Mouse (Mus musculus) adipocyte (in vitro differentiated cells): ENCODE data around the gene Slc39a9.

Experiments used
- DNase-seq: peaks from one replicate; pipeline ENCODE4 v3.0.0-alpha.2; 2016; ENCODE audit warnings: low spot score

Gene Slc39a9

GRCm38 (mm10) chr12:80719141-80719540 lies 75.5 kb downstream of the Slc39a9 start:
- DNase-seq, result no peak

- no peak for DNase-seq
Observed at GRCm38 (mm10) chr12:80720507-80720906, 76.8 kb downstream of the Slc39a9 start.

GRCm38 (mm10) chr12:80721458-80721857 lies 77.8 kb downstream of the Slc39a9 start:
- DNase-seq, result no peak

DNA sequence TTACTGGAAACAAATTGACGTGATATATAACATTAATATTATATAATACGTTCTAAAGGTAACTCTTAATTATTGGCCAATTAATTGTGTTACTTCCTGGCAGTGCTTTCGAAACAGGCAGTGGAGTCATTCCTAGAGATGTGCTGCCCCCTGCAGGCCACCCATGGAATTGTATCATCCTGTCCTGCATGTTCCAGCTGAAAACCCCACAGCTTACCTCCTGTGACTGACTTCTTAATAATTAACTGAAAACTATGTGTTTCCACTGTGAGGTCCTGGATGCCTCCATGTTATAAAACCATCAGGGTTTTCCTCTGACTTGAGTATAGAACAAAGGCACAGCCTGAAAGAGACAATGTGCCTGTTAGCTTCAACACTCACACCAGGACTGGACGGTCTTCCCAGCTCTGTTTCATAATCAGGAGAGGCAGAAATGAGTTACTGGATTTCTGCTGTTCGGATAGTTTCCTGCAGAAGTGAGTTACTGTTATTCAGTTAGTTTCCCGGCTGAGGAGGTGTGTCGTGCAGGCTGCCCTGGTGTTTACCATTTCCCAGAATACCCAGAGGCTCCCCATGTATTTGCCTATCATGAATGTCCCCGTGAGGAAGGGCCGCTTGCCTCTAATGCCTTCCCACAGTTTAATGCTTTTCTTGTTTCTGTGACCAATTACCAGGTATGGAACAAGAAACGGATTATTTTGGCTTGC lies 81.3 kb downstream of the Slc39a9 start:
- peak; percentile 81 for DNase-seq

DNA sequence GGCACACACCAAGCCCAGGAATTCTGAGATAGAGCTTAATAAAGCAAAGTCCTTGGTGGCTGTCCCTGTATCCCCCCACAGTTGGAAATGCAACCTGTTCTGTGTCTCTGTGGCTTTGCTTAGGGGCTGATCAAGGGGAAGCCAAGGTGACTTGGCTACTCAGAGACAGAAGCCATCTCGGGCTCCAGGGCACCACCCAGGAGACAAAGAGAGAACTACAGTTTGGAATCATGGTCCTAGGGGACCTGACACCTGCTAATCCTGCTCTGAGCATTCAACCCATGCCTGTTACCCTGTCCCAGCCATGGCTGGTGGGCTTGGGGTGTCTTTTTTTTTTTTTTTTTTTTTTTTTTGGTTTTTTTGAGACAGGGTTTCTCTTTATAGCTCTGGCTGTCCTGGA lies 84.5 kb downstream of the Slc39a9 start:
- no peak for DNase-seq

DNA sequence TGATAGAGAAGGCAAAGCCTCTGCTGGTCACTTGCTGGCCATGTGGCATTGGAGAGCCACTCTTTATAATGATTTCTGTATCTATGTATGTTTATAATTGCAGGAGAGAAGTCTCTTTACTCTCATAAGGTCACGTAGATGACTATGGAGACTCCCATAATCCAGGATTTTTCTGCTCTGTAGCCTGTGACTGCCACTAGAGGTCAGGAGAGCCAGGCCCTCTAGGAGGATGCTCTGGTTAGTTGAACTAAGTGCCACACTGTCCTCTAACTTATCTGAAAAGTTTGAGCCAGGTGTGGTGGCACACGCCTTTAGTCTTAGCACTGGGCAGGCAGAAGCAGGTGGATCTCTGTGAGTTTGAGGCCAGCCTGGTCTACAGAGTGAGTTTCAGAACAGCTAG lies 85.1 kb downstream of the Slc39a9 start:
- peak; percentile 15 for DNase-seq

DNA sequence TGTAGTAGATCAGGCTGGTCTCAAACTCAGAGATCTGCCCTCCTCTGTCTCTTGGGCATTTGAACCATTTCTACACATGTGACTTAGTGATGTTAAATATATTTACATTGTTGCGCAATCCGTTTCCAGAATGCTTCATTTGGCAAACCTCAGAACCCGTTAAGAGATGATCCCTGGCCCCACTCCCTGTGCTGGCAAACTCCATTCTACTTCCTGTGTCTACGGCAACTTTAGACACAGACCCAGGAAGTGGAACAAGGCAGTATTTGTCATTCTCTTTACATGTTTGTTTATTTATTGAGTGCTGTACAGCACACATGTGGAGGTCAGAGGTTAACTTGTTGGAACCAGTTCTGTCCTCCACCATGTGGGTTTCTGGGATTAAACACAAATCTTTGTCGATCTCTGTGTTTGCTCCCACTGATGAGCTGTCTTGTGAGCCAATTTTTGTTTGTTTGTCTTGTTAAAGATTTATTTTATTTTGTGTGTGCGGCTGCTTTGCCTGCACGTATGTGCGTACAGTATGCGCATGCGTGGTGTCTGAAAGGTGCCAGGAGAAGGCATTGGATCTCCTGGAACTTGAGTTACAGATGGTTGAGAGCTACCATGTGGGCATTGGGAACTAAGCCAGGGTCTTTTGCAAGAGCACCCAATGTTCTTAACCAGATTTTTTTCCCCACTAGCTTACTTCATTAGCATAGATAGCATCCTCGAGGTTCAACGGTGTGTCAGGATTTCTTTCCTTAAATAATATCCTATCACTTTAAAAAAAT lies 86.3 kb downstream of the Slc39a9 start:
- DNase-seq, result peak; percentile 25

DNA sequence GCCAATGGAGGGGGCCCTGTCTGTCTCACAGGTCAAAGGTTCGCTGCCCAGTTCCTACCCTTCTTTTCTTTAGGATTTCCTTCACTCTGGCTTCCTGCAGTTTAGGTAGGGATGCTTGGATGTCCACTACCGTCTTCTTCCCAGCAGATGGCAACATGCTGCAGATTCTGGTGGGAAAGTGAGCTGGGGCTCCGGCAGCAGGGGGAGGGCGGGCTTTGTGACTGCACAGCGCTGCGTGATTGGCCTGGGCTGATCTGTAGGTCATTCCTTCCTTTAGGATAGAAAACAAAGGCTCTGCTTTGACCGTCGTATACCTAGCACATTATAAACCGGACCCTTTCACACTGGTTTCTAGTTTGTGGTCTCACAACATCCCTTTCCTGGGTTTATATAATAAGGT lies 86.9 kb downstream of the Slc39a9 start:
- no peak for DNase-seq
